Mouse (Mus musculus) E14TG2a.4 (cell line): ENCODE results near the gene Has3.

Experiments used
- H3K27me3 ChIP-seq: 2 replicates; pipeline ENCODE4 v1.6.1; 2014; ENCODE audit warnings: low read length, control low read depth; ENCODE audit not compliant: insufficient read depth
- H3K36me3 ChIP-seq: 2 replicates; pipeline ENCODE4 v1.6.1; 2014; ENCODE audit warnings: low read length, control low read depth; ENCODE audit not compliant: insufficient read depth
- H3K4me1 ChIP-seq: replicated peaks from 2 replicates; pipeline ENCODE4 v1.6.1; 2014; ENCODE audit warnings: low read depth, low read length, control low read depth
- H3K4me3 ChIP-seq: replicated peaks from 2 replicates; pipeline ENCODE4 v1.5.1; 2014; ENCODE audit warnings: mild to moderate bottlenecking, low read length
- H3K9me3 ChIP-seq: 2 replicates; pipeline ENCODE4 v1.6.1; 2014; ENCODE audit warnings: low read length, control low read depth
- CTCF ChIP-seq: conservative IDR thresholded peaks from 2 replicates; pipeline ENCODE4 v1.5.1; 2014; ENCODE audit warnings: low read length
- NANOG ChIP-seq: IDR thresholded peaks from 2 replicates; pipeline ENCODE4 v1.6.1; 2014; ENCODE audit warnings: borderline replicate concordance, low read length, mixed read lengths
- POU5F1 ChIP-seq: IDR thresholded peaks from 2 replicates; pipeline ENCODE4 v1.6.1; 2014; ENCODE audit warnings: low read length, borderline replicate concordance

Gene Has3

DNA sequence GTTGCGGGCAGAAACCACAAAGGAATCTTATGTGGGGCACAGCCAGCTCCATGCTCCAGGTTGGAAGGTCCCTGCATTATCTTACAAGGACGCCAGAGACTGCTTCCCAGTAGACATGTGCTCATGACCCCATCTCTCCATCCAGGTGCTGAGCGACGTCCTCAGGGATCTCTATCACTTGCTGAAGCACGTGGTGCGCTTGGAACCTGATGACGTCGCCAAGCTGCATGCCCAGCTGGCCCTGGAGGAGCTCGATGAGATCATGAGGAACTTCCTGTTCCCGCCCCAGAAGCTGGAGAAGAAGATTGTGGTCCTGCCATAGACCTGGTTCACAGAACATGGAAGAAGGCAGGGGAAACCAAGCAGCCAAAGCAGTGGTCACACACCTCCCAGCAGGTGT, 20.0 kb upstream of the Has3 start:
- no peak for TF ChIP-seq NANOG
- TF ChIP-seq POU5F1 = no peak
- no peak for TF ChIP-seq CTCF
- H3K9me3 ChIP-seq = no peaks in the 10 kb centered on the region
- peaks cover 51% of the 10 kb centered on the region for H3K36me3 ChIP-seq
- peaks cover 14% of the 10 kb centered on the region for H3K4me1 ChIP-seq
- no peaks in the 10 kb centered on the region for H3K27me3 ChIP-seq
- H3K4me3 ChIP-seq = no peak overlapping the region

DNA sequence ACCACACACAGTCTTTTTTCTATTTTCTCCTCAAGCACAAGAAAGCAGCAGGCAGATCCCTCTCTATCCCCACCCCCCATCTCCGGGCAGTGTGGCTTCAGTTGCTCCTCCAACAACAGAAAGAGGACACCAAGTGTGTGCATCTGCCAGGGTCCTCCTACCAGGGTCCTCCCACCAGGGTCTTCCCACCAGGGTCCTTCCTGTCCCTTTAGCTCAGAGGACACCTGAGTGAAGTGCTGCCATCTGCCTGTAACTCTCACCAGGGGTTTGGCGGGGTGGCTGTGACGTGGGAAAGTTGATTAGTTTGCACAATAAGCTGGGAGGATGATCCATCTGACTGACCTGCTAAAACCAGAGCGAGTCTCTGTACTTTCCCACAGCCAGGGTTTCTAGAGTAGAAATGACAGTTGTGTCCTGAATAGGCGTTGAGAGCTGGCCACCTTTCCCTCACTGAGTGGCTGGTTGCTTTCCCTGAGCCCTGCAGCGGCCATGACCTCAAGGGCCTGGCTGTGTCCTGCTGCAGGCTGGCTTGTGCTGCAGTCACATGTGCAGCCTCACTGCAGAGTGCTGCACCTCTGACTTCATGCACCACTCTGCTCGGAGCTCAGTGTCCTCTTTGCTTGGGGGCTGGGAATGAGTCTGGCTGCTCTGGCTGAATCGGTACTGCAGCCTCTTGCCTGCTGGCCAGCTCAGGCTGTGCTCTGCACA, 15.4 kb upstream of the Has3 start:
- H3K9me3 ChIP-seq = no peaks in the 10 kb centered on the region
- peaks cover 16% of the 10 kb centered on the region for H3K4me1 ChIP-seq
- H3K36me3 ChIP-seq = peaks cover 32% of the 10 kb centered on the region
- H3K4me3 ChIP-seq = no peak overlapping the region
- H3K27me3 ChIP-seq = 0 out of 2 replicates have a peak, but pooled peaks cover 2% of the 10 kb centered on the region
- TF ChIP-seq CTCF = no peak

DNA sequence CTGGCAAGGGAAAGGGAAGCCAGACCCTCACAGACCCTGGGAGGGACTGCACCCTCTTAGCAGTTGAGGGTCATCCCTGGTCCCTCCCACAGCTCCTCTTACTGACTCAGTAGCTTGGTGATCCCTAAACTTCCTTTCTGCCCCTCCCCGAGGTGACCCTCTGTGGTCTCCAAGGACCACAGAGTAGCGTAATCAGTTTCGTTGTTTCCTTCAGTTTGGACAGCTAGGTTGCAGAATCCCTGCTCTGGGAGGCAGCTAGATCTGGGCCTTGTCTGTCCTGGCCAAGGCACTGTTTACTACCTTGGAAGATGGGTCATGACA, 14.8 kb upstream of the Has3 start:
- H3K4me3 ChIP-seq = no peak overlapping the region
- no peak for TF ChIP-seq NANOG
- TF ChIP-seq CTCF = no peak
- TF ChIP-seq POU5F1 = no peak
- H3K4me1 ChIP-seq = peaks cover 16% of the 10 kb centered on the region
- no peaks in the 10 kb centered on the region for H3K9me3 ChIP-seq
- 0 out of 2 replicates have a peak, but pooled peaks cover 2% of the 10 kb centered on the region for H3K27me3 ChIP-seq
- peaks cover 27% of the 10 kb centered on the region for H3K36me3 ChIP-seq

DNA sequence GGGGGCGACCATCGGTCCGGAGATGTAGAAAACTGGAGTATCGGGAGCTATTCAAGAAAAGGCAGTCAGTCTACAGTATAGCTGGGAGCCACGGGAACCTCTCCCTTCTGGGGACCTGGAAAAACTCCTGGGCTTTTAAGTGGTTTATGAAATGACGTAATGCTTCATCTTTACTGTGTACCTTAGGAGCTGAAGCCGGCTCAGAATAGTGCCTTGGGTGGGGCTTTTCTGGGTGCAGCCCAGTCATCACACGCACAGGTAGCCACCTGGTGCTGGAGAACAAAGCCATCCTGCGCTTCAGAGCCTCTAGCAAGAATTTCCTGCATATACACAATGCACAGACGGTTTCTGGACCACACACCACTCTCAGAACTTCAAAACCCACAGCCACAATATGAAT, 7.2 kb upstream of the Has3 start:
- peaks cover 42% of the 10 kb centered on the region for H3K4me1 ChIP-seq
- H3K27me3 ChIP-seq = peaks cover 35% of the 10 kb centered on the region
- H3K9me3 ChIP-seq = no peaks in the 10 kb centered on the region
- H3K4me3 ChIP-seq = no peak overlapping the region
- TF ChIP-seq NANOG (no peak), CTCF (no peak), POU5F1 (no peak)
- no peaks in the 10 kb centered on the region for H3K36me3 ChIP-seq

DNA sequence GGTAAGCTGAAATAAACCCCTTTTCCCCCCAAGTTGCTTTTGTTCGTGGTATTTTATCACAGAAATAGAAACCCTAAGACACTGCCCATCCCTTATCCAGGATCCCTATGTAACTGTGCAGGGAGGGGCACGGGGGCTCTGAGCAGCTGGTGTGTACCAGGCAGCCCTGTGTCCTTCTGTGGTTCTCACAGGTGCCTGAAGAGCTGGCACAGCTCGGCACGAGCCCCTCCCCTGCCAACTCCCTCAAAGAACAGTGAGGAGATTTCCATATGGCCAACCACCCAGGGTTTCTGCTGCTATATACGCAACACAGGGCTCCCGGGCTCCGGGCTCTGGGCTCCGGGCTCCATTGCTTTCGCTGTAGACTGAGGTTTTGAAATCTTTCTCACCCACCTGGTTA, 4.7 kb upstream of the Has3 start:
- H3K4me1 ChIP-seq = peaks cover 67% of the 10 kb centered on the region
- no peak overlapping the region for H3K4me3 ChIP-seq
- no peaks in the 10 kb centered on the region for H3K36me3 ChIP-seq
- H3K9me3 ChIP-seq = no peaks in the 10 kb centered on the region
- H3K27me3 ChIP-seq = peaks cover 58% of the 10 kb centered on the region
- TF ChIP-seq NANOG (no peak), CTCF (no peak), POU5F1 (no peak)

DNA sequence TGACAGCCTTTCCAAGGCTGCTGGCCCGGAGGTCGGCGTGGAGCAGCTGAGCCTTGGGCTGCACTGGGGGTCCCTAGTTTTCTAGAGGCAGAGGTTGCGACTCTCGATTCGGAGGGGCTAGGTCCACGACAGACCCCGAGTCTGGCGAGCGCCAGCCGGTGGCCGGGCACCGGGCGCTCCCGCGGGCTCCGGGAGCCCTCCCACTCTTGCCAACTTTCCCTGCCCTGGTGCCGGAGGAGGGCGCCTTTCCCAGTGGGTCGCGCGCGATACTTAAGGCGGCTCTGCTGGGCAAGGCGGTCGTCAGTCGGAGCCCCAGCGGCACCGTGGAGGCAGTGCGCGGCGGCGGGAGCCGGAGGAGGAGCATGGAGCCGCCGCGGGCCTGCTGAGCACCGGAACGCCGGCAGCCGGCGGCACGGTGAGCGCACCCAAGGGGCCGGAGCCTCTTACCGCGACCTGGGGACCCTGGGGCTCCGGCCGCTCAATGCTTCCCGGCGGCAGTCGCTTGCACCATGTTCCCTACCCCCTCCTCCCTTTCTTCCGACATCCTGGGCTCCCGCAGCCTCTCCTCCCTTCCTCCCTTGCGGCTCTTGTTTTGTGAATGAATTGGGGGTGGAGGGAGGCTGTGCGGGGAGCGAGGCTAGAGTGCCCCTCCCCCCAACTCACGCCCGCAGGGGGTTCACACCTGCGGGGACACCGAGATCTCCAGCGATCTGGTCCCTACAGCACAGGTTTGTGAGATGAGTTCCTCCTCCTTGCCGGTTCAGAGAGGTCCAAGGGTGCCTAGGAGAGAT, 690 bp downstream of the Has3 start:
- no peaks in the 10 kb centered on the region for H3K9me3 ChIP-seq
- peaks cover 20% of the 10 kb centered on the region for H3K36me3 ChIP-seq
- H3K4me1 ChIP-seq = peaks cover 75% of the 10 kb centered on the region
- H3K4me3 ChIP-seq = peak overlapping the region; percentile 84
- H3K27me3 ChIP-seq = peaks cover 58% of the 10 kb centered on the region
- TF ChIP-seq POU5F1 = no peak
- TF ChIP-seq CTCF = no peak
- TF ChIP-seq NANOG = no peak

DNA sequence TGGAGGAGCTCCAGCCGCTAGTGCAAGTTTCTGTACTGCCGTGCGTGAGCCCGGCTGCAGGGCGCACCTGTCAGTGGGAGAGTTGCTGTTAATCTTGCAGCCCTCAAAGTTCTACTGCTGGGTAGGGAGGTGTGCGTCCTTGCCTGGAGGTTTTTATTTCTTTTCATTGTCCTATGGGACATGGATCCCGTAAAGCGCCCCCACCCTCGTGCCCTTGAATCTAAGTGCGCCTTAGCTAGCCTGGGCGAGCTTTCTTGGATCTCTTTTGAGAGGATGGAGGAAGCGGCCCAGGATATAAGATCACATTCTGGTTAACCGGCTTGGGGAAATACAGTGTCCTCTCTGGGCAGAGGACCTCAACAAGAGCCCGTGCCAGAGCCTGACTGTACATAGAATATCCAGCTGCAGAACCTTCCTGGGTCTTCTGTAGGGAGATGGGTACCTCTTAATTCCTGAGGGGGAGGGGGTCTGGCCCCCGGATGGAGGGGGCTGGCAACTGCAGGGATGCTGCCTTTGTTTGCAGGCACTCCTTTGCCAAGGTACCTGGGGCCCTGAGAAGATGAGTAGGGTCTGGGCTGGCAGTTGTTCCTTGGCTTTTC, 1.4 kb downstream of the Has3 start:
- Histone ChIP-seq H3K36me3 (peaks cover 25% of the 10 kb centered on the region), H3K4me3 (peak overlapping the region; percentile 84), H3K27me3 (peaks cover 53% of the 10 kb centered on the region), H3K4me1 (peaks cover 78% of the 10 kb centered on the region), H3K9me3 (no peaks in the 10 kb centered on the region)
- TF ChIP-seq CTCF (no peak), NANOG (no peak), POU5F1 (no peak)

DNA sequence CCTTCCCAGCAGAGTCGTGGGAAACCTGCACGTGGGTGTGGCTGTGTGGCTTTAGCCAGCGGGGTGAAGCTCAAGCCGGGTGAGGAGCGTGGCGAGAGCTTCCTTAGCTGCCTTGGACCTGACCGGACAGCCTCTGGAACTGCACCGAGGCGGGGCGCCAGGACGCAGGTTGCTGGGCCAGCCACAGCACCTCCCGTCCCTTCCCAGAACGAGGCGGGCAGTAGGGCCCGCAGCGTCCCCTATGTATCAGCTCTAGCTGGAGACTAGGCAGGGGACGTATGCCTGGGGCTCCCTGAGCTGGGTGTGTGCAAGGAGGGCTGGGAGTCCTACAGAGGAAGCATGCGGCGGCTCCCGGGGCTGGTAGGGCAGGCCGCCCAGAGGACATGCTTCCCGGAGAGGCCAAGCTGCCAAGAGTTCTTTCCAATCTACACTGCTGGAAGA, 1.9 kb downstream of the Has3 start:
- H3K9me3 ChIP-seq = no peaks in the 10 kb centered on the region
- TF ChIP-seq CTCF (no peak), NANOG (no peak)
- H3K4me1 ChIP-seq = peaks cover 82% of the 10 kb centered on the region
- peak overlapping the region; percentile 84 for H3K4me3 ChIP-seq
- peaks cover 50% of the 10 kb centered on the region for H3K27me3 ChIP-seq
- peaks cover 30% of the 10 kb centered on the region for H3K36me3 ChIP-seq
